Mouse (Mus musculus) liver, embryonic 13.5 days (tissue): ENCODE data around the gene Npw. TPM values are rescaled to one million over a fixed set of nuclear protein-coding genes. Genes with fewer than 3 reads are reported as not detected.

Source experiments
- ATAC-seq: fragments of 200-750 bp; cut with Nextera tagmentation; 2 replicates; pipeline ENCODE4 v1.8.0; 2017; ENCODE audit warnings: low read depth, mild to moderate bottlenecking, moderate number of reproducible peaks, moderate library complexity
- DNase-seq: peaks from one replicate; pipeline ENCODE4 v3.0.0; 2022
- H3K27ac ChIP-seq: fragments of 300-500 bp; sonication (generic); 2 replicates; pipeline ENCODE4 v1.5.1; 2015; ENCODE audit warnings: moderate library complexity, mild to moderate bottlenecking, inconsistent platforms
- H3K27me3 ChIP-seq: fragments of 300-500 bp; sonication (generic); 2 replicates; pipeline ENCODE4 v1.6.1; 2015; ENCODE audit warnings: mild to moderate bottlenecking, inconsistent platforms
- H3K36me3 ChIP-seq: fragments of 300-500 bp; sonication (generic); 2 replicates; pipeline ENCODE4 v1.6.1; 2015; ENCODE audit warnings: mild to moderate bottlenecking, inconsistent platforms
- H3K4me1 ChIP-seq: fragments of 300-500 bp; sonication (generic); replicated peaks from 2 replicates; pipeline ENCODE4 v1.6.1; 2015; ENCODE audit warnings: inconsistent platforms
- H3K4me2 ChIP-seq: fragments of 300-500 bp; sonication (generic); 2 replicates; pipeline ENCODE4 v1.6.1; 2015; ENCODE audit warnings: inconsistent platforms, mild to moderate bottlenecking, moderate library complexity
- H3K4me3 ChIP-seq: fragments of 300-500 bp; sonication (generic); replicated peaks from 2 replicates; pipeline ENCODE4 v1.5.1; 2015; ENCODE audit warnings: mild to moderate bottlenecking, inconsistent platforms
- H3K9ac ChIP-seq: fragments of 300-500 bp; sonication (generic); 2 replicates; pipeline ENCODE4 v1.6.1; 2015; ENCODE audit warnings: mild to moderate bottlenecking, inconsistent platforms
- H3K9me3 ChIP-seq: fragments of 300-500 bp; sonication (generic); replicated peaks from 2 replicates; pipeline ENCODE4 v1.6.1; 2016; ENCODE audit warnings: inconsistent platforms
- WGBS: fragments of 180-500 bp; shearing (Covaris S2); methylation state at CpG from one replicate; pipeline ENCODE4 v1.1.7; 2015; ENCODE audit not compliant: insufficient replicate concordance; 5-methylcytosine and 5-hydroxymethylcytosine counted together
- polyA plus RNA-seq: library from polyadenylated mRNA; unstranded; fragments of >200 nt; fragmentation: Nextera tagmentation; extraction: Ambion mirVana; gene quantifications from 2 replicates; pipeline ENCODE4 v1.2.1, GENCODE M21; 2015

The Npw gene
- polyA plus RNA-seq: 0.24 and 0.28 TPM in 2 replicates

- no peaks in the 10 kb centered on the region for H3K9me3 ChIP-seq
- H3K9ac ChIP-seq: no peak within 1 kb of the TSS
- peaks cover 18% of the 10 kb centered on the region for H3K4me1 ChIP-seq
- peak within 1 kb of the TSS; percentile 48 for H3K4me3 ChIP-seq
- peak within 1 kb of the TSS; percentile 66 for H3K4me2 ChIP-seq
- H3K36me3 ChIP-seq: no peaks in the 10 kb centered on the region
- DNase-seq: no peak
- no peak within 1 kb of the TSS for H3K27ac ChIP-seq
- ATAC-seq: peak; percentile 53; the same call in 1 of the 2 replicates
- 2% methylated on average over 47 of the region's 47 CpGs for WGBS
- peaks cover 63% of the 10 kb centered on the region for H3K27me3 ChIP-seq
Measured at GRCm38 (mm10) chr17:24658017-24658758, at the start of gene Npw. TSS of gene Npw (minus strand) at chr17:24658457.

DNA sequence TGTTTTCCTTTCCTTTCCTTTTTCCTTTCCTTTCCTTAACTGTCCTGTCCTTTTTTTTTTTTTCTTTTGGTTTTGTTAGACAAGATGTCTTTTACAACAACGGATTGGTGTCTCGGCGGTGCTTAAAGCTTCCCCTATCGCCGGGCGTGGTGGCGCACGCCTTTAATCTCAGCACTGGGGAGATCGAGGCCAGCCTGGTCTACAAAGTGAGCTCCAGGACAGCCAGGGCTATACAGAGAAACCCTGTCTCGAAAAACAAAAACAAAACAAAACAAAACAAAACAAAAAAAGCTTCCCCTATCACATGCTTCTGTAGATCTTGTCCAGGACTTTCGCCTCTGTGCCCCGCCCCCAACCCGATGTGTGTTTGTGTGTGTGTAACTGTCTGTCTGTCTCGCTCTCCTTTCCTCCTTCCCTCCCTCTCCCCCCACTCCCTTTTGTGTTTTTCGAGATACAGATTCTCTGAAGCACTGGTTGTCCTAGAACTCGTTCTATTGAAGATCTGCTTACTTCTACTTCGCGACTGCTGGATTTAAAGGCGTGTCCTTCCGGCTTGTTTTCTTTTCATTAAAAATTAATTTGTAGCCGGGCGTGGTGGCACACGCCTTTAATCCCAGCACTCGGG, 49.7 kb upstream of the Npw start:
- WGBS: 2% methylated on average over 24 of the region's 24 CpGs

DNA sequence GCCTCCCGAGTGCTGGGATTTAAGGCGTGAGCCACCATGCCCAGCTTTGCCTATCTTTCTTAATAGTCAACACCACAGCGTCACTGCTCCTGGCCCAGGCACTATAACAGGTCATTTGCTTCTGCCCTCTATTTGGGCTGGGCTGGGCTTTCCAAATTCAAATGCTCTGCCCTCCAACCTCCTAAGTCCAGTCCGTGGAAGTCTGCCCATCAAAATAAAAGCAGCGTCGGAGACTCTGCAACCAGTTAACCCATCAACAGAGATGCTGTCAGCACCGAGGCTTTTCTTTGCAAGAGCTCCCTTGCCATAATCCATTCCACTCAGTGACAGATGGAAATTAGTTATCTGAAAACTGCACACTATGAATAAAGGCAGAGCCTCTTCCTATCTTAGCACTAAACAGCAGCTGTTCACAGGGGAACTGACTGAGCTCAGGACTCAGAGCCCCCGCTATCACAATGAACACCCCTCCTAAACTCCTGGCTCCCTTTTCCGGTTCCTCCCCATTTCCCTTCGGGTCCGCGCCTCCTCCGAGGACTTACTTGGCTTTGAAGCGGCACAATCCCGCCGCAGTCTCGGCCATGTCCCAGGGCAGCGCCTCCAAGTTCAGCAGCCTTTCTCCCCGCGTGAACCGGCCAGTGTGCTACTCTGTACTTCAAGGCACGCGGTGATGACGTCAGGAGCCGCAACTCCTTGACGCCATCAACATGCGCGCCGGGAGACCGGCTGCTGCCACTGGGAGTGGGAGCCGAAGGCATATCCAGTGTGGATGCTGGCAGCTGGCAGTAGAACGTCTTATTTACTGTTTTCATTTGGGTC, 48.9 kb upstream of the Npw start, which contains the start of gene Tbl3:
TSS of gene Tbl3 (minus strand) at position 679 of the 819 bp plus-strand sequence.
- Histone ChIP-seq H3K27ac (peak within 1 kb of the TSS; percentile 89), H3K36me3 (peaks cover 28% of the 10 kb centered on the region), H3K4me1 (peaks cover 32% of the 10 kb centered on the region), H3K9me3 (no peaks in the 10 kb centered on the region), H3K9ac (peak within 1 kb of the TSS; percentile 81), H3K4me2 (peak within 1 kb of the TSS; percentile 88), H3K4me3 (peak within 1 kb of the TSS; percentile 79), H3K27me3 (no peaks in the 10 kb centered on the region)
- WGBS: 1% methylated on average over 32 of the region's 32 CpGs
- peak; percentile 88 for DNase-seq
- ATAC-seq: peak; percentile 83

More for the DNA sequence above, 49.7 kb upstream of the Npw start:
- H3K4me3 ChIP-seq: peak overlapping the region; percentile 79
- H3K4me1 ChIP-seq: peaks cover 32% of the 10 kb centered on the region
- H3K4me2 ChIP-seq: peak overlapping the region; percentile 88
- H3K9ac ChIP-seq: peak overlapping the region; percentile 81
- H3K36me3 ChIP-seq: peaks cover 21% of the 10 kb centered on the region
- H3K27me3 ChIP-seq: no peaks in the 10 kb centered on the region
- no peak for DNase-seq
- no peaks in the 10 kb centered on the region for H3K9me3 ChIP-seq
- H3K27ac ChIP-seq: peak overlapping the region; percentile 89
- peak; percentile 52 for ATAC-seq

DNA sequence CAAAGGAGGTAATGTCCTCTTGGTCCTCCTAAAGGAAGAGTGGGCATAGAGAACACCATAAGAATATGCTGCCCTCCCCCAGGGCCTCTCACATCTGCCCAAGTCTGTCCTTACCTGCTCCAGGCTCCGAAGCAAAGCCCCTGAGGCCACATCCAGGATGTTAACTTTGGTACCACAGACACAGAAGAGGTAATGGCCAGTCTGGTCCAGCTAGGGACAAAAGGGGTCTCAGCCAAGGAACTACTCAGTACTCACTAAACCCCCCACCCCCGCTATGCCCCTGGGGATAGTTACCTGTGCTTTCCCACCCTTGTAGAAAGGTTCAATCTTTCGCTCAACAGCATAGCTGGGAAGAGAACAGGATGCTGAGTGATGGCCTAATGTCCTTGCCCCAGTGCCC, 47.6 kb upstream of the Npw start:
- Histone ChIP-seq H3K4me1 (peaks cover 32% of the 10 kb centered on the region), H3K36me3 (peaks cover 42% of the 10 kb centered on the region), H3K9ac (0 out of 2 replicates have a peak overlapping the region, but pooled peaks have one; percentile 81), H3K27ac (no peak overlapping the region), H3K27me3 (no peaks in the 10 kb centered on the region), H3K4me3 (peak overlapping the region; percentile 79), H3K9me3 (no peaks in the 10 kb centered on the region), H3K4me2 (peak overlapping the region; percentile 88)
- DNase-seq: no peak
- no peak for ATAC-seq
- WGBS: 82% methylated on average over 3 of the region's 3 CpGs

- no peaks in the 10 kb centered on the region for H3K27me3 ChIP-seq
- no peak overlapping the region for H3K27ac ChIP-seq
- no peak overlapping the region for H3K4me2 ChIP-seq
- peaks cover 32% of the 10 kb centered on the region for H3K4me1 ChIP-seq
- DNase-seq (no peak), ATAC-seq (no peak)
- H3K4me3 ChIP-seq: no peak overlapping the region
- H3K36me3 ChIP-seq: peaks cover 57% of the 10 kb centered on the region
- H3K9ac ChIP-seq: no peak overlapping the region
- no peaks in the 10 kb centered on the region for H3K9me3 ChIP-seq
- 88% methylated on average over 9 of the region's 9 CpGs for WGBS
Measured at GRCm38 (mm10) chr17:24701251-24701650, 43.0 kb upstream of the Npw start.

DNA sequence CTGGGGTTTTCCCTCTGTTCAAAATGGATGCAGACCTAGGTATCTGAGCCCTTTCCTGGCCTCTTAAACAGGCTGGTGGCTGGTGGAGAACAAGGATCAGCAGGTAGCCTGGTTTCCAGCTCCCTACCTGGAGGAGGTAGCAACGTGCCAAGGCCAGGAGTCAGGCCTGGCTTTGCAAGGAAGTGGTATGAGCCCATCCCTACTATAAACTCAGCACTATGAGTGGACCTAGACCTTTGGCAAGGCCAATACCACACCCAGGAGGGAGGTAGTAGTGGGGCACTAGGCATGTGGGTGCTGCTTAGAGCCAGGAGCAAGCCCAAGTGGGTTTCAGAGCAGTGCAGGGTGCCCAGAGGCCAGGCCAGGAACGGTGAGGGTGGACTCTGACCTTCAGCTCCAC, 41.2 kb upstream of the Npw start:
- Histone ChIP-seq H3K9me3 (no peaks in the 10 kb centered on the region), H3K27me3 (no peaks in the 10 kb centered on the region), H3K36me3 (peaks cover 47% of the 10 kb centered on the region), H3K27ac (no peak overlapping the region; the same call in 1 of the 2 replicates), H3K4me1 (peaks cover 36% of the 10 kb centered on the region), H3K4me2 (no peak overlapping the region), H3K9ac (no peak overlapping the region), H3K4me3 (no peak overlapping the region)
- DNase-seq (no peak), ATAC-seq (no peak)
- WGBS: 77% methylated on average over 2 of the region's 2 CpGs

DNA sequence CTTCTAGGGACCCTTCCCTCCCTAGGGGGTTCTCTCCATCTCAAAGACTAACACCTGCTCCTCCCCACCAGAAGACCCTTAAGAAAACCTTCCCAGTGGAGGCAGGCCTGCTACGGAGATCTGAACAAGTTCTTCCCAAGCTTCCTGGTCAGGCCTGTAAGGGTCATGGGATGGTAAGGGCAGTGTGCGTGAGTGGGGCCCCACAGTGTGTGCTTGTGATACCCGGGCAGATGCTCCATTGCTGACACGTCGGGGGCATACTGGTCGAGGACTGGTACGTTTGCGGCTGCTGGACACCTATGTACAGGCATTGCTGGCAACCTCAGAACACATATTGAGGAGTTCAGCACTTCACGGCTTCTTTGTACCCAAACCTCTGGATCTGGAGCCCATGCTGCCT, 40.5 kb upstream of the Npw start:
- Histone ChIP-seq H3K36me3 (peaks cover 44% of the 10 kb centered on the region), H3K4me3 (no peak overlapping the region), H3K27ac (no peak overlapping the region), H3K4me2 (no peak overlapping the region), H3K9ac (peak overlapping the region; percentile 9; the same call in 1 of the 2 replicates), H3K4me1 (peaks cover 40% of the 10 kb centered on the region), H3K9me3 (no peaks in the 10 kb centered on the region), H3K27me3 (no peaks in the 10 kb centered on the region)
- WGBS: 67% methylated on average over 9 of the region's 9 CpGs
- no peak for DNase-seq
- no peak for ATAC-seq

GRCm38 (mm10) chr17:24697985-24698384, 39.7 kb upstream of the Npw start:
- Histone ChIP-seq H3K4me1 (peaks cover 40% of the 10 kb centered on the region), H3K4me2 (no peak overlapping the region), H3K9me3 (no peaks in the 10 kb centered on the region), H3K27ac (no peak overlapping the region), H3K27me3 (no peaks in the 10 kb centered on the region), H3K9ac (no peak overlapping the region), H3K36me3 (peaks cover 46% of the 10 kb centered on the region), H3K4me3 (no peak overlapping the region)
- 19% methylated on average over 5 of the region's 5 CpGs for WGBS
- ATAC-seq (no peak), DNase-seq (no peak)

DNA sequence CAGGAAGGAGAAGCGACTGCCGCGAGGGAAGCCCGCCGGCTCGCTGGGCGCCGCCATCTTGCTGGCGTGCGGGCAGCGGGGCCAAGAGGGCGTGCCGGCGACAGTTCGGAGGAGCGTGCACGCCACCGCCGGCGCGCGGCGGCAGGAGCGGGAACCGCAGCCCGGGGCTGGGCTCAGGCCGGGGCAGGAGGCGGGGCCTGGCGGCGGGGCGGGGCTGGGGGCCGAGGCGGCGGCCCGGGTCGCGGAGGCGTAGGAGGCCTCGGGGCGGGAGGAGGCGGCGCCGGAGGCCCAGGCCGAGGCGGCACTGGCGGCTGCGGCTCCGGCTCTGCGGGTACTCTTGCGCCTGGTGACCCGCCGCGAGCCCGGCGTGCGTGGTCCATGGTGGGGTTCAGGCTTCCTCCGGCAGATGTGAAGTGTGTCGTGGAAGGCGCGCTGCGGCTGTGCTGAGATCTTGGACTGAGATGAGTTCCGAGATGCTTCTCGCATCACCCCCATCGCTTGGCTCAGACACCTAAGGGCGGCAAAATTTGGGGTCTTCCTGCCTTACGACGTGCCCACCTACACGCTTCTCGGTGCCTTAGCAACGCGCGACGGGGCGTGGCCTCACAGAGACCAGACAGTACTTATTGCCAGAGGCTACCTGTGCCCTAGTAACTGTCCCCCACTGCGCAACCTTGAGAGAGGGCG, 37.9 kb upstream of the Npw start, which contains the start of the genes Gfer and Noxo1:
TSS of gene Gfer (minus strand) at position 146 of the 687 bp plus-strand sequence.
TSS of gene Noxo1 (plus strand) at position 224 of the 687 bp plus-strand sequence.
- peak; percentile 94 for ATAC-seq
- H3K9me3 ChIP-seq: no peaks in the 10 kb centered on the region
- under 1% methylated on average over 72 of the region's 76 CpGs for WGBS
- H3K27ac ChIP-seq: peak within 1 kb of the TSS; percentile 88
- H3K9ac ChIP-seq: peak within 1 kb of the TSS; percentile 90
- peaks cover 11% of the 10 kb centered on the region for H3K27me3 ChIP-seq
- peaks cover 40% of the 10 kb centered on the region for H3K4me1 ChIP-seq
- peak; percentile 86 for DNase-seq
- H3K36me3 ChIP-seq: peaks cover 37% of the 10 kb centered on the region
- peak within 1 kb of the TSS; percentile 84 for H3K4me3 ChIP-seq
- H3K4me2 ChIP-seq: peak within 1 kb of the TSS; percentile 96

DNA sequence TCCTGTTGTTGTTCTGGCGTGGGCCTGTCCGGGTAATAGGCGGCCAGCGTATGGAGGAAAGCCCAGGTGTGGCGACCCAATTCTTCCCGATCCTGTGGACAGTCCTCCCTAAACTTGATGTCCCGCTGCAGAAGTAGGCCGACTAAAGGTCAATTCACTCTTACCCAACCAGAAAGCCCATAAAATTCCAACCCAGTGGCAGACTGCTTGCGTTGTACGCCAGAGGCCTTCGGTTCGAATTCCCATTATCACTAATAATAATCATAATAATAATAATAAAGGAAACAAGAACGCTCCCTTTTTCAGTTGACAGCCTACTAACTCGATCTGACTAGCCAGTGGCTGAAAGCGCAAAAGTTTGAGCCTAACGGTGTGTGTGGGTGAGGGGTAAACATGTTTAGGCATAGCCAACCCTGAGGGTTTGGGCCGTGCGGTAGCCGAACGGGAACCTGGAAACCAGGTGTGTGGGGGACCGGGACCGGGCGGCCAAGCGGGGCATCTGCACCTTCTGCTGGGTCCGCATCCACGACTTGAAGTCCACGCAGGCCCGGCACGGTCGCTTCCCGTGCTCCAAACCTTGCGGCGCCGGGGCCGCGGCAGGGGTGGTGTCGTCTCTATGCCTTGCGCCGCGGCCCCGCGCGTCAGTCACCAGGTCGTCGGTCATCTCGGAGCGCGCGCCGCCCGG, 37.2 kb upstream of the Npw start:
- peak overlapping the region; percentile 96 for H3K4me2 ChIP-seq
- ATAC-seq (no peak), DNase-seq (no peak)
- H3K4me3 ChIP-seq: peak overlapping the region; percentile 84
- peaks cover 40% of the 10 kb centered on the region for H3K4me1 ChIP-seq
- 6% methylated on average over 49 of the region's 51 CpGs for WGBS
- peak overlapping the region; percentile 90 for H3K9ac ChIP-seq
- peak overlapping the region; percentile 88 for H3K27ac ChIP-seq
- peaks cover 18% of the 10 kb centered on the region for H3K27me3 ChIP-seq
- H3K36me3 ChIP-seq: peaks cover 30% of the 10 kb centered on the region
- no peaks in the 10 kb centered on the region for H3K9me3 ChIP-seq
